Mouse (Mus musculus) heart, adult 8-10 months (tissue): ENCODE results near the gene Sptlc2. TPM values are rescaled to one million over a fixed set of nuclear protein-coding genes. Genes with fewer than 3 reads are reported as not detected.

Source experiments
- DNase-seq: peaks from one replicate; pipeline ENCODE4 v3.0.0; 2022; ENCODE audit warnings: low spot score
- total RNA-seq, 4 experiments: library from RNA; stranded (reverse); gene quantifications; 2 replicates each; pipeline ENCODE4 v1.2.4; 2022

Sptlc2 gene
- total RNA-seq: 10 to 100 TPM; 18.9 to 30.4 (median 20.9) TPM

DNA sequence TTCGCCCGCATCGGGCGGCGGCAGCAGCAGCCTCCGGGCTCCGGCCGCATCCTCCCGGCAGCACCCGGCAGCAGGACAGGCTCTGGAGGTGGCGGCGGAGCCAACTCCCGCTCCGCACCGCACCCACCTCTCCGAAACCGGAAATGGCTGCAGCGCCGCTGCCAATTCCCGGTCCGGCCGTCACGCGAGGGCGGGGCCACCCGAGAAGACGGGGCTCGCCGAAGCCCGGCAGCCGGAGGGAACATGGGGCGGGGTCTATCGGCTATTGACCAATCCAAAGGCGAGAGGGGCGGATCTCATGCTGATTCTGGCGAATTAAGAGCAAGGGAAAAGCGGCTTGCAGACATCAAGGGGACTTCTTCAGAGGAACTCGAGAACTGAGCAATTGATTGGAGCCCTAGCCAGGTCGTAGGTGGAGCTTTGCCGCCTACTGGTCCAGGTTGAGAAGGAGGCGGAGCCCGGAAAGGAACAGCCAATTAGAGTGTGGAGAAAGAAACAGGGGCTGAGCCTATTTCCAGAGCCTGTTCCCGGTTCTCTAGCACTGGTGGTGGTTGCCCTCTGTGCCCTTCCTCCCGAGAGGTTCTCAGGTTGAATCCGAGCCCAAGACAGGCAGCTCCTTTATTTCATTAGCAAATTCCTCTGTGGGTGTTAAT, at the start of gene Sptlc2:
TSS of gene Sptlc2 (minus strand) at position 234 of the 653 bp plus-strand sequence.
- peak; percentile 100 for DNase-seq

DNA sequence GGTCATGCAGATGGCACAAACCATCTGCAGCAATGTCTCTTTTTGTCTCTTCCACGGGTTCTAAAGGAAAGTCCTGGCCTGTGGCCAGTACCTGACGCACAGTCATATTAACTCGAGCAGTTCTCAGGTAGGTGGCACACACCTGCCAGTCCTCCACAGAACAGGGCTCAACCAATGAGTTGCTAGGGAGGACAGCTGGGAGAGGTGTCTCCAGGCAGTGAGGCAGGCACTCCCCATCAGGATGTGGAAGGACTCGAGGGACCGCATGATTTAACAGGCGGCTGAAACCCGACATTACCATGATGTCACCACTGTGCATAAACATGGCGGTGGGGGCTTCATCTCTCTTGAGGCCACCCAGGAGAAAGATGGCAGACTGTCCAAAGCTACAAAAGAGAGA, 40.7 kb upstream of the Sptlc2 start:
- DNase-seq: no peak

- DNase-seq: no peak
Observed at GRCm38 (mm10) chr12:87428295-87428694, 40.1 kb upstream of the Sptlc2 start.

DNA sequence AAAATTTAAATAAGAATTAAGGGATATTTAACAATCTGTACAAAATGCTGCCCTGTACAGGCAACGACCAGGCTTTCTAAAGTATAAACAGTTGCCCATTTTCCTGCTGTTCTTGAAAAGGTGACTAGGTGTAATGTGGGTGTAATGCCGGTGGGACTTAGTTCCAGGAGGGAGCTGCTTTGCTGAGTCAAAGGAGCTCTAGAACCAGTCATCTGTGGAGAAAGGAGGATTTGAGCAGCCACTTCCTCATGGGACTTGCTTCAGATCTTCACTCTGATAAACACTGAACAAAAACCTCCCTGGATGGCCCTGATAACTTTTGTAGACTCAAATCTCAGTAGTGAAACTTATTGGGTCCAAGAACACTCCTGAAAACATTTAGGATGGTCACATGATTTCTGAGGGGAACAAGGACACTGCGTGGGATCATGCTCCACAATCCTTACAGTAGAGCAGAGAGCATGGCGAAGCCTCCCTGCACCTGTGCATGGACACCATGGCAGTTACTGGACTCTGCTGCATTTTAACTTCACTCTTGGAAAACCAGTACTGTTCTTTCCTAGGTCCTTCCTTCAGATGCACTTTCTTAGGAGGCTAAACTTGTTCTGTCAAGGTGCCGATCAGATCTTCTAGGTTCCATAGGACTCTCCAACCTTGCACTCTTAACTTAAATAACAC, 38.3 kb upstream of the Sptlc2 start:
- no peak for DNase-seq

- no peak for DNase-seq
Observed at GRCm38 (mm10) chr12:87424516-87424915, 36.4 kb upstream of the Sptlc2 start.

DNA sequence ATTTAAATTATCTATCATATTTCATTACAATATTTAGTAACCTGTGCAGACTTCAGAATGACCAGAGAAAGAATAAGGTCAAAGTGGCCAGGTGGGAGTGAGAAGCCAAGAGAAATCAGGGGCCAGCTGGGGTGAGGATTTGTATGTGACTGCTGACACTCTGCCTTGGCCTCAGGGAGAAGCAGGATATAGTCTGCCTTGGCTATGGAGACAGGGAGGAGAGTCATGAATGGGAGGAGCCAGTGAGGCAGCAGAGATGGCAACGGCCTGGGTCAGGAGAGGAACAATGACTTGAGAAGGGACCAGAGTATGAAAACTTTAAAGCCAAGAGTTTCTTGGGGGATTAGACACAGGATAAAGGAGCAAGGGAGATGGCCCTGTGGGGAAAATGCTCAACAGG, 35.5 kb upstream of the Sptlc2 start:
- DNase-seq: no peak

DNA sequence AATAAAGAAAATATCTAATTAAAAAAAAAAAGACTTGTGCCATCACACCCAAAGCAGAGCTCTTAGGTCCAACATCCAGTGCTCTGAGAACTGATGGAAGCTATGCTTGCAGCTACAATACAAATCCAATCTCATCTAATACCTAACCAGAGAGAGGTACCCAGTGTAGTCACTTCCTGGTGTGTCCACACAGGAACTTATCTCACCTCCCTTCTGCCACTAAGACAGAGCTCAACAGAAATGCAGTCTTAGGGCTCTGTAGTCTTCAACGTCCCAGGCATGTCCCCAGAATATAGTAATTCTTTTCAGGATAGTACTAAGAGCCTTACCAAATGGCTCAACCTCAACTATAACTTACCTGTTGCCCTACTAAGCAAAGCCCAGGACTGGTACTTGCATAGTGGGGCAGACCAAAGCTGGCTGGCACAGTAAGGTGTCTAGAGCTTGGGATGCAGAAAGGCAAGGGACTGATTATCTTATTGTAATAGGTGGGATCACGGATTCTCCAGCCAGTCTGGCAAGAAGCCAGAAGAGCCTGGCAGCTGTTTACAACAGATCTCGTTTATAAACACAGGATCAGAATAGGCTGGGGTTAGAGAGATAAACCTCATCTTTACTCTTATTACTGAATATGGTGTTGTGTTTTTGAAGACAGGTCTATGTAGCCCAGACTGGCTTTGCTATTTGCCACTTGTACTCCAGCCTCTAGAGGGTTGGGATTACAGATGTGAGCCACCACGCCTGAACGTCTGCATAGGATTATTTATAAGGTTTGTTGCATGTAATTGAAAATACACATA, 33.8 kb upstream of the Sptlc2 start:
- DNase-seq: no peak

DNA sequence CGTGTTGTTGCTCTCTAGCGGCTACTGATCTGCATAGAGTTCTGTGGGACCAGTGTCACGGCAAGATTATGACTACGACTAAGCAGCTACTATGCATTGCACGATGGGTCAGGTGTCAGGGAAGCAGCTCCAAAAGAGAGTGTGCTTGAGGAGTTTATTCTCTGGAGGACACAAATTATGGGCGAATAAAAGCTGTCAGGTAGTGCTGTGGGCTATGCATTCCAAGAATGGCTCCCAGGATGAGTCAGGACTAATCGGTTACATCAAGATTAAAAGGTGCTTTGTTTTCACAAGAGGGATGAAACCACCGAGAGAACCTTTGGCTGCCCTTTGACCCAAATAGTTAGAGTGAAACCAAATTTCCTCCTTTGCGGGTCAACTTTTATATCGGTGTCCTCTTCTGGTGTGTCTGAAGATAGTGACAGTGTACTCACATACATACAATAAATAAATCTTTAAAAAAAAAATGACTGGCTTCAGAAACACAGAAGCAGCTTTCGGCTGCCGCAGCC, 31.9 kb upstream of the Sptlc2 start:
- no peak for DNase-seq

DNA sequence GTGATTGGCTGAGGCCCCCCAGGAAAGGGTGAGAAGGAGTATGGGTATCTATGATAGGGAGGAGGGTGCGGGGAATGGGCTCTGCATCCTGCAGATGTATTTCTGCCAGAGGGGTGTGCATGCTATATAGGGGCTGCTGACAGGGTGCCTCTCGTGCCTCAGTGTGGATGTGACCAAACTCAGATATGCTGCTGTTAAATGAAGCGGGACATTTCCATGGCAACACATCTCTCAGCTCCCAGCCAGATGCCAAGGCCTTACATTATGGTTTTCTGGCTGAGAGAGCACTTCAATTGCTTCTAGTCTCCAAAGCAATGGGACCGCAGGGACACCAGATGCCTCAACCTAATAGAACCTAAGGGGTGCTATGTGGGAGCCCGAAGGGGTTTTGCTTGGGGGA, 30.8 kb upstream of the Sptlc2 start:
- DNase-seq: no peak

GRCm38 (mm10) chr12:87416690-87417089, 28.5 kb upstream of the Sptlc2 start:
- peak; percentile 66 for DNase-seq

- no peak for DNase-seq
Observed at GRCm38 (mm10) chr12:87415358-87415757, 27.2 kb upstream of the Sptlc2 start.

DNA sequence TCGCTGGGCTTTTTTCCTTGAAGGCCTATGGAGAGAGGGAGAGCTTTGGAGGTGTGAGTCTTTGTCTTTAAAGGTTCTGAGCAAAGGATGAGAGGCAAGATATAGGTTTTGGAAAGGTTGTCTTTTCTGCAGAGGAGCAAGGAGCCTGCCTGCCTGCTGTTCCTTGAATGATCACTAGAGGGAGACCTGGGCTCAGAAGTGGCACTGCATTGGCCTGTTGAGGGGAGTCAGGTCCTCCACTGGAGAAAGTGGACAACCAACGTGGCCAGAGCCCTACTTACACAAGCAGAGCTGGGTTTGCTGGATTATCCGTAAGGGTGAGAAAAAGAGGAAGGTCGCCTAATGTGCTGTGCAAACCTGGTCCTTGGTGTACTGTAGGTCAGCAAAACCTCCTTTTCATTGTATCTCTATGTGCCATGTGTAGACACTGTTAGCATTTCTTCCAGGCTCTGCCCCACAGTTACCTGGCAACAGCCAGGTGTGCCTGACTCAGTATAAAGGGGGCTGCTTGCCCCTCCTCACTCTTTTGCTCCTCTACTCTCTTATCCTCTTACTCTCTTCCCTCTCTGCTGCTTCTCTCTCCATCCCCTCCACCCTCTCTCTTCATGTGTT, 25.1 kb upstream of the Sptlc2 start:
- DNase-seq: peak; percentile 73

DNA sequence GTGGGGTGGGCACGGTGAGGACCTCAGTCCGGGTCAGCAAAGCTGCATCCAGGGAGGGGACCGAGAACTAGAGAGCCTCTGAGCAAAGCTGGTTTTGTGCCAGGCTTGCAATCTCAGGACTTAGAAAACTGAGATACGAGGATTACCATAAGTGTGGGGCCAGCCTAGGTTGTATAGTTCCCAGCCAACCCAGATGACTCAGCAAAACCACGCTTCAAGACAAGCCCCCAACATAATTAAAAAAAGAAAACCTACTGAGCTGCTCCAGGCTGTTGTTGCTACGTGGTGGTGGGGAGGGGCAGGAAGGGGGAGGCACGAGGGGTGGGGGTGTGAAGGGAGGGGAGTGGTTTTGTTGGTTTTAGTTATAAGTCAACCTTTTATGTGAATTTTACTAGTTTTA, 22.8 kb upstream of the Sptlc2 start:
- DNase-seq: no peak

DNA sequence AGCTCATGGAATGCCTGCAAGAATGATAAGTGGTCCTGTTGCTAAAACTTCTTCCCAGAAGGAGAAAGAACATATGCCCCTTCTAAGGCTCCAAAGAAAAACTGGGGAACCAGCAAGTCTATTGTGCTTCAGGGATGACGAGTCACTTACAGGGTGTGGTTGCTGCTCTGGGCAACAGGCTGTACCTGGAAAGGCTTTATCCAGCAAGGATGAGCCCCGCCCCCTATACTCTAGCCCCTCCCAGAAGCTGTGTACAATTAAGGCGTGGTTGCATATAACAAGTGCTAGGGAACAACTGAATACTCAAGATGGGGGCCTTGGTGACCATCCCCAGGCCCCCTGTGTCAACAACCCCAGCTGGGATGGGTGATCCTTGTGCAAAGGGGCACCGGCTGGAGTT, 21.0 kb upstream of the Sptlc2 start:
- no peak for DNase-seq

DNA sequence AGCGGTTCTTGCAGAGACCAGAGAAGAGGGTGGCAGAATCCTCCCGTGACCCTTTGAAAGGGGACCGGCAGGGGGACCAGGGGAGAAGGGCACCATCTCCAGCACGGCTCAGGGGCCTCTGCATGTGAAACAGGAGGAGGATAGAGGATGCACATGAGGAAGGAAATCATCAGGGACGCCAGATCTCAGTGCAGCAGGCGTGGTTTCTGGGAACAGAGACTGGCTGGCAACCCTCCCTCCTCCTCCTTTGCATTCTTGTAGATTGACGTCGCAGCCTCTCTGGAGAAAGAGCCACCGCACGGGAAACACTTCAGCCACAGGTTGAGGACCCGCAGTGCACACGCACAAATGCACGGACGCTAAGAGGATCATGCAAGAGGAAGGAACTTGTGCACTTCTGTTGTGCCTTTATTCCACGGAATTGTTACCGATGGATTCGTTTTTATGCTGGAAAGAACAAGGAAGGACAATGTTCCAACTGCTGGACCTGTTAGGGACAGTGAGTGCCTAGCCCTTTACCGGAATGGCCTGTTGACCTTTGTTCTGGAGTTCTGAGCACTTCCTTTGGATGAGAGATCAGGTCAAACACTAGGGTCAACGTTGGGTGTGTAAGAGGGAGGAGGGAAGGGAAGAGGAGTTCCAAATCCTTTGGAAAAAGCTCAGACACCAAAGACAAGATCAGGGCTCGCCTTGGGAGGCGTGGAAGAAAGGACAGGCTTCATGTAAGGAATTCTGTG, 19.9 kb upstream of the Sptlc2 start:
- DNase-seq: peak; percentile 69

- no peak for DNase-seq
Observed at GRCm38 (mm10) chr12:87405721-87406120, 17.6 kb upstream of the Sptlc2 start.

DNA sequence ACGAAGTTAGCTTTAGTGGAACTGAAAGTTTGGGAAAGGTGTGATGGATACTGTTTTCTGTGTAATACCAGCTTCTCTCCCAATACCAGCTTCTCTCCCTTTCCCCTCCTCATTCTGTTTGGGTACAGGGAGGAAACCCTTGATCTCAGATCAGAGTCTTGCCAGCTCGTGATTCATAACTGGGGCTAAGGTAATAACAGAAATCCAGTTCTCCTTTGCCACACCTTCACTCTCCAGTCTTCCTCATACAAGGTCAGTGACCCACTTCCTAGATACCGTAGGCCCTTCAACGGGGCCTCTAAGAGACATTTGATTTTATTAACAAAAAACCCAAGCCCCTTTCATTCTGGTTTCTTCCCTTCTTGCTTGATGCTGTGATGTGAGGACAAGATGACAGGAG, 17.0 kb upstream of the Sptlc2 start:
- no peak for DNase-seq

DNA sequence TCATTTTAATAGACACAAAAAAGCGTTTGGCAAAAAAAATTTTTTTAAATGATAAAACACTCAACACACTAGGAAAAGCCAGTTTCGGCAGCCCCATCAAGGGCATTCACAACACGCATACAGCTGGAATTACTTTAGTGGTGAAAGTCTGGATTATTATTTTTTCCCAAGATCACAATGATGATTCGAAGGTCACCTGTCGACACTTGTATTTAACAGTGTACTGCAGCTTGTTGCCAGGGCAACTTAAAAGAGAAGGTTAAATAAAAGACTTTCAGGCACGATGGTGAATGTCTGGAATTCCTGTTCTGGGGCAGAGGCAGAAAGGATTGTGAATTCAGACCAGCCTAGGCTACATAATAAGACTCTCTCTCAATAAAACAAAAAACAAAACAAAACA, 13.7 kb upstream of the Sptlc2 start:
- no peak for DNase-seq

DNA sequence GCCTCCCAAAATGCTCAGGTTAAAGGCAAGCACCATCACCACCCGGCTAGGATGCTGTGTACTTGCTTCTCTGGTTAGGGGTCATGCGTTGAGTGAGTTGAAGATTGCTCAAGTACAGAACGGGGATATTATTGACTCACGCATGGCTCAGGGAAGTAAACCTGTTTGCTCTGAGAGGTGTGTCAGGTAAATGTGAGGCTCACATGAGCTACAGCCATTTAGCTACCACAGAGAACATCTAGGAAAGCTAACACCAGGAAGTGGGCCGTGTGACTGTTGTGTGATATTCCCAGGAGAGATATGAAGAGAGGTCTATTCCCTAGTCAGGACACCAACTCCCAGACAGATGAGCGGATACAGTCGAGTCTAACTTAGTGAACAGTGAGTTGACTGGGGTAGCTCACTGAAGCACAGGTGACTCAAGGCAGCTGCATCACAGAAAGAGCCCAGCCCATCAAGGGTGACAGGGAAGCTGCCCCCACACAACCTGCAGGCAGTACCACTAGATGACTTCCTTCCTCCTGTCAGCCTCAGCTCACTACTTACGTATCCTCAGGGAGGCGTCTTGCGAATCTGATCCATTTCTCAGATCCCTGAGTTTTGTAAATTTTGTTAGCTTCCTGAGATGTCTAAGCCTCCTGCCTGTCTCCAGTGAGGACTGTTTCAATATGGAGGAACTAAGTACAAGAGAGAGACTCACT, 11.1 kb upstream of the Sptlc2 start:
- no peak for DNase-seq

- no peak for DNase-seq
Observed at GRCm38 (mm10) chr12:87397811-87398417, 9.8 kb upstream of the Sptlc2 start.
